Mouse (Mus musculus) erythroblast, embryonic 14.5 days (primary cell): Measurements from ENCODE around the gene Cpm.

ENCODE experiments used
- GATA1 ChIP-seq: IDR thresholded peaks from 2 replicates; pipeline ENCODE4 v1.6.1; 2012; ENCODE audit warnings: low read length, inconsistent platforms, mixed read lengths
- TAL1 ChIP-seq: IDR thresholded peaks from 3 replicates; pipeline ENCODE4 v1.6.1; 2012; ENCODE audit warnings: low read length, inconsistent platforms, mixed read lengths

GRCm38 (mm10) chr10:117647158-117647505, 17.8 kb downstream of the Cpm start:
- TF ChIP-seq TAL1 (no peak), GATA1 (no peak)
